Mouse (Mus musculus) hindbrain, embryonic 11.5 days (tissue): ENCODE results near the gene Mmp9. TPM values are rescaled to one million over a fixed set of nuclear protein-coding genes. Genes with fewer than 3 reads are reported as not detected.

ENCODE experiments used
- ATAC-seq: fragments of 200-750 bp; cut with Nextera tagmentation; 2 replicates; pipeline ENCODE4 v1.8.0; 2017; ENCODE audit warnings: mild to moderate bottlenecking, moderate TSS enrichment, moderate library complexity; ENCODE audit not compliant: low FRiP score
- DNase-seq: peaks from one replicate; pipeline ENCODE4 v3.0.0-alpha.2; 2015; ENCODE audit warnings: low spot score
- H3K27ac ChIP-seq: fragments of 300-500 bp; sonication (generic); 2 replicates; pipeline ENCODE4 v1.5.1; 2014; ENCODE audit warnings: mild to moderate bottlenecking, low read depth, low read length
- H3K27me3 ChIP-seq: fragments of 300-500 bp; sonication (generic); 2 replicates; pipeline ENCODE4 v1.6.1; 2014; ENCODE audit warnings: mild to moderate bottlenecking, low read length, moderate library complexity, mixed read lengths; ENCODE audit not compliant: control insufficient read depth, insufficient read depth
- H3K36me3 ChIP-seq: fragments of 300-500 bp; sonication (generic); 2 replicates; pipeline ENCODE4 v1.6.1; 2014; ENCODE audit warnings: mild to moderate bottlenecking, low read length, moderate library complexity, mixed read lengths; ENCODE audit not compliant: control insufficient read depth, insufficient read depth
- H3K4me1 ChIP-seq: fragments of 300-500 bp; sonication (generic); replicated peaks from 2 replicates; pipeline ENCODE4 v1.6.1; 2014; ENCODE audit warnings: low read length, mixed read lengths; ENCODE audit not compliant: control insufficient read depth, insufficient read depth
- H3K4me2 ChIP-seq: fragments of 300-500 bp; sonication (generic); replicated peaks from 2 replicates; pipeline ENCODE4 v1.6.1; 2014; ENCODE audit warnings: mild to moderate bottlenecking, low read depth, low read length
- H3K4me3 ChIP-seq: fragments of 300-500 bp; sonication (generic); 2 replicates; pipeline ENCODE4 v1.5.1; 2014; ENCODE audit warnings: low read depth, low read length
- H3K9ac ChIP-seq: fragments of 300-500 bp; sonication (generic); 2 replicates; pipeline ENCODE4 v1.6.1; 2014; ENCODE audit warnings: low read depth, low read length
- H3K9me3 ChIP-seq: fragments of 300-500 bp; sonication (generic); 2 replicates; pipeline ENCODE4 v1.6.1; 2016; ENCODE audit warnings: low read length; ENCODE audit not compliant: control insufficient read depth
- WGBS: fragments of 180-500 bp; shearing (Covaris S2); extraction: QIAGEN DNeasy Blood & Tissue Kit; methylation state at CpG from one replicate; pipeline ENCODE4 v1.1.7; 2014; 5-methylcytosine and 5-hydroxymethylcytosine counted together
- polyA plus RNA-seq: library from polyadenylated mRNA; unstranded; fragments of >200 nt; fragmentation: Nextera tagmentation; extraction: Ambion mirVana; gene quantifications from 2 replicates; pipeline ENCODE4 v1.2.1, GENCODE M21; 2014

Mmp9 gene
- polyA plus RNA-seq, 1 experiment from 2014 or later = 1.3 TPM

GRCm38 (mm10) chr2:164910360-164911061 lies 30.1 kb upstream of the Mmp9 start:
- Histone ChIP-seq H3K4me1 (peaks cover 6% of the 10 kb centered on the region), H3K27me3 (no peaks in the 10 kb centered on the region), H3K27ac (peak overlapping the region; percentile 96), H3K4me3 (peak overlapping the region; percentile 53), H3K4me2 (peak overlapping the region; percentile 69), H3K9ac (peak overlapping the region; percentile 83), H3K9me3 (0 out of 2 replicates have a peak, but pooled peaks cover 4% of the 10 kb centered on the region), H3K36me3 (peaks cover 25% of the 10 kb centered on the region)
- ATAC-seq (no peak; the same call in none of the 2 replicates), DNase-seq (no peak)
- WGBS = 5% methylated on average over 37 of the region's 37 CpGs

GRCm38 (mm10) chr2:164911086-164912048 lies 29.2 kb upstream of the Mmp9 start, which contains the start of gene Zfp335:
Gene Zfp335, minus strand, starts transcription at chr2:164911757.
- H3K4me2 ChIP-seq = peak within 1 kb of the TSS; percentile 69
- H3K4me1 ChIP-seq = peaks cover 6% of the 10 kb centered on the region
- DNase-seq (peak; percentile 95), ATAC-seq (peak; percentile 89)
- H3K27ac ChIP-seq = peak within 1 kb of the TSS; percentile 96
- H3K9me3 ChIP-seq = 0 out of 2 replicates have a peak, but pooled peaks cover under 1% of the 10 kb centered on the region
- H3K4me3 ChIP-seq = peak within 1 kb of the TSS; percentile 53
- no peaks in the 10 kb centered on the region for H3K27me3 ChIP-seq
- peaks cover 18% of the 10 kb centered on the region for H3K36me3 ChIP-seq
- under 1% methylated on average over 74 of the region's 91 CpGs for WGBS
- peak within 1 kb of the TSS; percentile 83 for H3K9ac ChIP-seq

- peaks cover 12% of the 10 kb centered on the region; the same call in 1 of the 2 replicates for H3K36me3 ChIP-seq
- peak overlapping the region; percentile 53 for H3K4me3 ChIP-seq
- peak overlapping the region; percentile 96; the same call in 1 of the 2 replicates for H3K27ac ChIP-seq
- H3K27me3 ChIP-seq = no peaks in the 10 kb centered on the region
- H3K4me2 ChIP-seq = peak overlapping the region; percentile 59
- ATAC-seq = no peak; the same call in 1 of the 2 replicates
- peak overlapping the region; percentile 83 for H3K9ac ChIP-seq
- WGBS = 28% methylated on average over 12 of the region's 12 CpGs
- DNase-seq = no peak
- H3K4me1 ChIP-seq = peaks cover 6% of the 10 kb centered on the region
- H3K9me3 ChIP-seq = no peaks in the 10 kb centered on the region
Observed at GRCm38 (mm10) chr2:164912151-164912550, 28.4 kb upstream of the Mmp9 start.

GRCm38 (mm10) chr2:164912749-164913427 lies 27.7 kb upstream of the Mmp9 start:
- H3K4me3 ChIP-seq = no peak overlapping the region; the same call in 1 of the 2 replicates
- peaks cover 10% of the 10 kb centered on the region; the same call in 1 of the 2 replicates for H3K36me3 ChIP-seq
- 89% methylated on average over 7 of the region's 9 CpGs for WGBS
- H3K9me3 ChIP-seq = no peaks in the 10 kb centered on the region
- no peak overlapping the region for H3K4me2 ChIP-seq
- no peak overlapping the region for H3K27ac ChIP-seq
- no peaks in the 10 kb centered on the region for H3K27me3 ChIP-seq
- no peak overlapping the region for H3K9ac ChIP-seq
- H3K4me1 ChIP-seq = peaks cover 6% of the 10 kb centered on the region
- ATAC-seq (no peak), DNase-seq (no peak)

- Histone ChIP-seq H3K4me3 (no peak overlapping the region), H3K27me3 (no peaks in the 10 kb centered on the region), H3K9me3 (no peaks in the 10 kb centered on the region), H3K9ac (no peak overlapping the region), H3K27ac (no peak overlapping the region), H3K4me1 (peaks cover 6% of the 10 kb centered on the region), H3K4me2 (no peak overlapping the region), H3K36me3 (peaks cover 7% of the 10 kb centered on the region; the same call in 1 of the 2 replicates)
- DNase-seq (no peak), ATAC-seq (no peak)
- WGBS = 87% methylated on average over 2 of the region's 2 CpGs
Observed at GRCm38 (mm10) chr2:164913428-164913786, 27.2 kb upstream of the Mmp9 start.

GRCm38 (mm10) chr2:164916820-164917219 lies 23.8 kb upstream of the Mmp9 start:
- no peak overlapping the region for H3K4me3 ChIP-seq
- no peak overlapping the region for H3K9ac ChIP-seq
- H3K27me3 ChIP-seq = no peaks in the 10 kb centered on the region
- WGBS = 91% methylated on average over 5 of the region's 5 CpGs
- no peak overlapping the region for H3K4me2 ChIP-seq
- no peak for ATAC-seq
- H3K9me3 ChIP-seq = no peaks in the 10 kb centered on the region
- 0 out of 2 replicates have a peak, but pooled peaks cover 2% of the 10 kb centered on the region for H3K36me3 ChIP-seq
- no peak for DNase-seq
- H3K27ac ChIP-seq = no peak overlapping the region
- H3K4me1 ChIP-seq = no peaks in the 10 kb centered on the region

GRCm38 (mm10) chr2:164917371-164917770 lies 23.2 kb upstream of the Mmp9 start:
- Histone ChIP-seq H3K4me1 (no peaks in the 10 kb centered on the region), H3K9me3 (no peaks in the 10 kb centered on the region), H3K27me3 (no peaks in the 10 kb centered on the region), H3K4me2 (no peak overlapping the region), H3K9ac (no peak overlapping the region), H3K36me3 (0 out of 2 replicates have a peak, but pooled peaks cover 2% of the 10 kb centered on the region), H3K27ac (no peak overlapping the region), H3K4me3 (no peak overlapping the region)
- 62% methylated on average over 10 of the region's 10 CpGs for WGBS
- no peak for DNase-seq
- ATAC-seq = no peak

GRCm38 (mm10) chr2:164918325-164918724 lies 22.3 kb upstream of the Mmp9 start:
- H3K36me3 ChIP-seq = 0 out of 2 replicates have a peak, but pooled peaks cover 2% of the 10 kb centered on the region
- H3K4me1 ChIP-seq = no peaks in the 10 kb centered on the region
- H3K9ac ChIP-seq = no peak overlapping the region
- no peak overlapping the region for H3K4me2 ChIP-seq
- H3K27ac ChIP-seq = no peak overlapping the region
- H3K4me3 ChIP-seq = no peak overlapping the region
- H3K27me3 ChIP-seq = no peaks in the 10 kb centered on the region
- DNase-seq = peak; percentile 59
- ATAC-seq = no peak
- H3K9me3 ChIP-seq = no peaks in the 10 kb centered on the region
- WGBS = 63% methylated on average over 4 of the region's 5 CpGs
